Mouse (Mus musculus) forebrain, embryonic 10.5 days (tissue): ENCODE results near the gene Klhl35. TPM values are rescaled to one million over a fixed set of nuclear protein-coding genes. Genes with fewer than 3 reads are reported as not detected.
"Not testable (repeated sequence)": the region's sequence is repeated elsewhere in the genome, so short reads cannot be mapped to it uniquely, and the experiment has no call there.

Experiments
- DNase-seq: peaks from one replicate; pipeline ENCODE4 v3.0.0-alpha.2; 2017; ENCODE audit warnings: low spot score; ENCODE audit errors: extremely low spot score
- H3K27ac ChIP-seq: fragments of 300-500 bp; sonication (generic); 2 replicates; pipeline ENCODE4 v1.5.1; 2016; ENCODE audit warnings: mild to moderate bottlenecking
- H3K27me3 ChIP-seq: fragments of 300-500 bp; sonication (generic); 2 replicates; pipeline ENCODE4 v1.6.1; 2016; ENCODE audit warnings: mild to moderate bottlenecking; ENCODE audit not compliant: poor library complexity, severe bottlenecking
- H3K36me3 ChIP-seq: fragments of 300-500 bp; sonication (generic); replicated peaks from 2 replicates; pipeline ENCODE4 v1.6.1; 2016; ENCODE audit warnings: mild to moderate bottlenecking, moderate library complexity
- H3K4me1 ChIP-seq: fragments of 300-500 bp; sonication (generic); 2 replicates; pipeline ENCODE4 v1.6.1; 2016
- H3K4me3 ChIP-seq: fragments of 300-500 bp; sonication (generic); 2 replicates; pipeline ENCODE4 v1.5.1; 2016; ENCODE audit warnings: mild to moderate bottlenecking, moderate library complexity
- H3K9me3 ChIP-seq: fragments of 300-500 bp; sonication (generic); 2 replicates; pipeline ENCODE4 v1.6.1; 2016; ENCODE audit warnings: mild to moderate bottlenecking, moderate library complexity
- WGBS: fragments of 180-500 bp; shearing (Covaris S2); methylation state at CpG from one replicate; pipeline ENCODE4 v1.1.7; 2016; 5-methylcytosine and 5-hydroxymethylcytosine counted together
- polyA plus RNA-seq: library from polyadenylated mRNA; unstranded; fragments of >200 nt; fragmentation: Nextera tagmentation; extraction: Ambion mirVana; gene quantifications from 2 replicates; pipeline ENCODE4 v1.2.1, GENCODE M21; 2016

The Klhl35 gene
- polyA plus RNA-seq, 1 experiment from 2014 or later = 0.97 TPM

DNA sequence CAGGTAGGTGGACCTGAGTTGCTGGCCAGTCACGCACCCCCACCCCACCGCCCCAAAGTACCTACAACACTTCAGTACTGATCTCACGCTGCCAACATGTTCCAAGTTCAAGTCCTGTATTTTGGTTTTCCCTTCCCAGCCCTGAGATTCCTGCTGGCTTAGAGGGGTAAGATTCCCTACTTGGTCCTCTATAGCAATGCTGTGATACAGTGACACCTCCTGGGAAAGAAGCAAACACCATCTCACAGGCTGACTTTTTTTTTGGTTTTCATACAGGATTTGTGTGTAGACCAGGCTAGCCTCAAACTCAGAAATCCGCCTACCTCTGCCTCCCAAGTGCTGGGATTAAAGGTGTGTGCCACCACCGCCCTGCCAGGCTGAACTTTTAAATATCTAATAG is 11.4 kb downstream of the Klhl35 start:
- no peak for DNase-seq
- no peak overlapping the region for H3K4me3 ChIP-seq
- WGBS = 88% methylated on average over 5 of the region's 5 CpGs
- no peaks in the 10 kb centered on the region for H3K9me3 ChIP-seq
- H3K4me1 ChIP-seq = peaks cover 62% of the 10 kb centered on the region
- H3K27me3 ChIP-seq = no peaks in the 10 kb centered on the region
- no peak overlapping the region for H3K27ac ChIP-seq
- peaks cover 100% of the 10 kb centered on the region for H3K36me3 ChIP-seq

DNA sequence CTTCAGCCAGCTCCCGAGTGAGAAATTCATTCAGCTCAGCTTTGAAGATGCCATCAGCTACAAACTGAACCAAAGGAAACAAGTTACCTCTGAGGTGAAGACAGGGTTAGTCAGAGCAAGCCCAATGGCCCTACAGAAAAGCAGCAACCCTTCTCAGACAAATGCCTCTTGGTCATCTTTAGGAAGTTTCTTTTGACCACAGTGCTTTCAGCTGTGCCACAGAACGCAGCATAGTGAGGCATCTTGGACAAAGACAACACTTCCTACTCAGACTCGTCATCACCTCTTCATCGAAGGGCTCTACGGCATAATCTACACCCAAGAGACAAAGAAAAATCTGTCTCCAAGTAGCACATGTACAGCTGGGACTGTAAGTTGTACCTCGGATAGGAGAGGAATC is 16.8 kb downstream of the Klhl35 start:
- peaks cover 51% of the 10 kb centered on the region for H3K36me3 ChIP-seq
- H3K9me3 ChIP-seq = no peaks in the 10 kb centered on the region
- WGBS = 8% methylated on average over 6 of the region's 6 CpGs
- H3K4me3 ChIP-seq = peak overlapping the region; percentile 94
- H3K27me3 ChIP-seq = peaks cover 11% of the 10 kb centered on the region
- DNase-seq = no peak
- peak overlapping the region; percentile 98 for H3K27ac ChIP-seq
- H3K4me1 ChIP-seq = peaks cover 45% of the 10 kb centered on the region

DNA sequence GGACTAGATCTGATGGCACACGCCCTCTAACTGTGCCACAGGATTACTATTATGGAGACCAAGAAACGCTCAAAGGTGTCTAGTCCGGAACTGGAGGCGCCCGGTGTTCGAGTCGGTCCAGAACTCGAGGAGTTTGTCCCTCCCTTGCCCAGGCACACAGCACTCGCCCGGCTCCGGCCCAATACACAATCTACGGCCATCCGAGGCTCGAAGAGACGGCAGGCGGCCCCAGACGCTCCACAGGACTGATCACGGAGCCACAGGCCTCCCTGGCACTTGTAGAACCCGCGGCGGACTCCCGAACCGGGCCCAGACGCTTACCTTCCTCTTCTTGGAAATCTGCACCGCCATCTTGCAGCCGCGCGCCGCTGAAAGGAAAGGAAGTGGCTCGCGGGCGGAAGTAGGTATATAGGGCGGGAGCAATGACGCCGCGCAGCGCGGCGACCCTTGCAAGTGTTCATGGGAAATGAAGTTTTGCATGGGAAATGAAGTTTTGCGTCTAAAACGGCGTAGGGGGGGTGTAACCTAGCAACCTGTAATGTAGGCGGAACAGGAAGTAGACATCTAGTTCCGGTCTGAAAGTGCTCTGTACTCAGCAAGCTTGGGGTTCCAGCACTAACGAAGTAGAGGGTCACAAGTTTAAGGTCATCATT is 17.6 kb downstream of the Klhl35 start, which contains the start of gene Rps3:
Gene Rps3, minus strand, starts transcription at position 468 of the 653 bp plus-strand sequence.
- no peaks in the 10 kb centered on the region for H3K9me3 ChIP-seq
- peaks cover 43% of the 10 kb centered on the region for H3K36me3 ChIP-seq
- H3K4me3 ChIP-seq = peak within 1 kb of the TSS; percentile 94
- H3K27ac ChIP-seq = peak within 1 kb of the TSS; percentile 98
- WGBS = under 1% methylated on average over 45 of the region's 45 CpGs
- DNase-seq = peak; percentile 95
- peaks cover 11% of the 10 kb centered on the region for H3K27me3 ChIP-seq
- H3K4me1 ChIP-seq = peaks cover 45% of the 10 kb centered on the region

DNA sequence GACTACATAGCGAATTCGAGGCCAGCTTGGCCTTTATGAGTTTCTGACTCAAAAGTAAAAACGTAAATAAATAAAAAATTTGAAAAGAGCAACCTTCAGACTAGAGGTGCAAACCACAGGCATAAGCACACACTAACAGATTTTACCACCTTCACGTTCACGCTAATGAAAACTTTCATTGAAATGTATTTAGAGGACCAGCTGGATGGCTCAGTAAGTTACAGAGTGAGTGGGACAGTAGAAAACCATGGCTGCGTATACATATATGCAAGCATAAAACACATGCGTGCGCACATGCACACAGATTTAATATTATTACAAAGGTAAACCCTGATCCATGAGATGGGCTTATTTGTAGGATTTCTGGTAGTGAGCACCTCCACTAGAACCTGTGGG is 18.1 kb downstream of the Klhl35 start:
- peaks cover 44% of the 10 kb centered on the region for H3K4me1 ChIP-seq
- H3K27me3 ChIP-seq = peaks cover 11% of the 10 kb centered on the region
- H3K36me3 ChIP-seq = peaks cover 38% of the 10 kb centered on the region
- peak overlapping the region; percentile 94 for H3K4me3 ChIP-seq
- no peaks in the 10 kb centered on the region for H3K9me3 ChIP-seq
- WGBS = 45% methylated on average over 8 of the region's 8 CpGs
- DNase-seq = no peak
- peak overlapping the region; percentile 98; the same call in 1 of the 2 replicates for H3K27ac ChIP-seq

DNA sequence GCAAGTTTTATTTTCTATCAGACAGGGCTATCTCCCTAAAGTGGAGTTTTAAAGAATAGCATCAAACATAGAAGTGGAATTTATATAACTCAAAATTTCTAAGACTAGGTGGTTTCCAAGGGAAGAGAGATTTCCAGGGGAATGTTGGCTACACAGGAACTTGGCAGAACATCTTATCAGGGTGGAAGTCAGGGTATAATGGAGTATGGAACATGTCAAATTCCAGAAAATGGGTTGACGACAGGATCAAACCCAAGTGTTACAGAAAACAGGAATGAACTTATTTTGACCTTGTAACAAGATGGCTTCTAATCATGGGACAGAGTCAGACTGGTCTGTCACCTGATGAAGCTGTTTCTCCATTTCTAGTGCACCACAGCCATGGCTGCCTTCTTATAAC is 18.9 kb downstream of the Klhl35 start:
- Histone ChIP-seq H3K36me3 (peaks cover 30% of the 10 kb centered on the region), H3K4me3 (no peak overlapping the region), H3K9me3 (no peaks in the 10 kb centered on the region), H3K27ac (no peak overlapping the region), H3K4me1 (peaks cover 36% of the 10 kb centered on the region), H3K27me3 (peaks cover 11% of the 10 kb centered on the region)
- DNase-seq = no peak
- 81% methylated on average over 1 of the region's 1 CpGs for WGBS

DNA sequence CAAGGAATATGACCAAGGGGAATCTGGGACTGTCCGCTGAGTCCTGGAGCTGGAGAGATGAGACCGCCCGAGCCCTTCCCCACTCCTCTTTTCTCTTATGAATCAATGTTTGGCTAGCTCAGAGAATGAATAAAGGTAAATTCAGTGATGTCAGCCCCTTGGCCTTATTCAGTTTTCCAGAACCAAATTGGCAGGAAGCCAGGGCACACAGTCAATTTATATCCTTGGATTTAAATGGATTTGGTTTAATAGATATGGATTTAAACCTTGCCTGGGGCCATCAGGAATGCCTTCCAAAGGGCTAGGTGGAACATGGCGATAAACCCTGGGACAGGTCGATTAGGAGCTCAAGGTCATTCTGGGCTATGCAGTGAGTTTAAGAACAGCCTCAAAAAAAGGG is 23.9 kb downstream of the Klhl35 start:
- Histone ChIP-seq H3K36me3 (no peaks in the 10 kb centered on the region), H3K27ac (no peak overlapping the region), H3K27me3 (peaks cover 11% of the 10 kb centered on the region), H3K9me3 (peaks cover 3% of the 10 kb centered on the region; the same call in 1 of the 2 replicates), H3K4me1 (no peaks in the 10 kb centered on the region), H3K4me3 (no peak overlapping the region)
- no peak for DNase-seq
- 90% methylated on average over 5 of the region's 5 CpGs for WGBS

DNA sequence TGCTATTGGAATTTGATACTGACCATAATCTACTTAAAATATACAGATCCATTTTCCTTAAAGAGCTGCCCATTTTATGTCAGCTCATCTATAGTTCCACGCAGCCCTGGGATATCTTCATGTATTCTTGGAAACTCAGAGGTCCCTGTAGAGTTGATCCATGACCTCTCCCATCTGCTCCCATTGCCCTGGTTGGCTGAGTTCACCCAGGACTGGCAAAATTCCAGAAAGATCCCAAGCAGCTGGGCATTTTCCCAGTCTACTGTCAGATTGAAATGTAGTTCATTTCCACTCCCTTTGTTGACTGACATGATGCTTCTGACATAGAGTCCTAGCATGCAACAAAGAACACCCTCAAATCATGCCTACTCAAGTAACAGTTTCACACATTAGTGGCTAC is 33.3 kb downstream of the Klhl35 start:
- H3K4me3 ChIP-seq = no peak overlapping the region
- H3K9me3 ChIP-seq = no peaks in the 10 kb centered on the region
- 76% methylated on average over 1 of the region's 1 CpGs for WGBS
- no peaks in the 10 kb centered on the region for H3K36me3 ChIP-seq
- H3K27ac ChIP-seq = no peak overlapping the region
- no peaks in the 10 kb centered on the region for H3K27me3 ChIP-seq
- peaks cover 3% of the 10 kb centered on the region for H3K4me1 ChIP-seq
- DNase-seq = no peak

DNA sequence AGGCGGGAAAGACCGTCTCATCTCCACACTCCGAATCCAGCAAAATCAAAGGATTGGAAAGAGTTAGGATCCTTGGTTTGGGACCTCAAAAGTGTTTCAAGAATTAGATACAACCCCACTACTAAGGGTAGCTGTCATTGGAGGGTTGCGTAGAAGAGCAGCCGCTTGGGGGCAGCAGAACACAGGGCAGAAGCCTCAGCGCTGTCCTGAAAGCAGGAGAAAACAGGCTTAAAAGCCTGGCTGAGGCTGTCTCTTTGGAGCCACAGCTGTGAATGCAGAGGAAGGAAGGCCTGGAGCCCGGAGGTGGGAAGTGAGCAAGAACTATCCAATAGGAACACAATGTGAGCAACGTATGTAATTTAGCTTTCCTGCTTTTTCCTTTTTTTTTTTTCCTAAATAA is 34.4 kb downstream of the Klhl35 start:
- Histone ChIP-seq H3K27ac (no peak overlapping the region), H3K9me3 (no peaks in the 10 kb centered on the region), H3K27me3 (no peaks in the 10 kb centered on the region), H3K4me3 (no peak overlapping the region), H3K36me3 (no peaks in the 10 kb centered on the region), H3K4me1 (peaks cover 3% of the 10 kb centered on the region)
- peak; percentile 76 for DNase-seq
- 5% methylated on average over 8 of the region's 8 CpGs for WGBS

DNA sequence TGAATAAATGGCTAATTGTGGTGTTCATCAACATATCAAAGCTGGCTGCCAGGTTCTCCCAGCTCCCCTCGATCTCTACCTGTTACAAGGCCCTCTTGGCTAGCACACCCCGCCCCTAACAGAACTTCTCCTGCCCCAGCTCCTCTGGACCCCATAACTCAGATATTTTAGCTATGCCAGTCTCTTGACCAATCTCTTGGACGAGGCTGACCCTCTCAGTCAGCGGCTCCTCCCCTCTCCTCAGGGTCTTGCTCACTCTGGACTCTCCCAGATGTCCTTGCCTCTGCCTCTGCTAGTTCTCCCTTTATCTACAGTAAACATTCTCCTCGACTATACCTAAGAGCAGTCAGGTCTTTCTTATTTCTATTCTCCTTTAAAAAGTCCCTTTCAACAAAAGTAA is 34.9 kb downstream of the Klhl35 start:
- Histone ChIP-seq H3K9me3 (no peaks in the 10 kb centered on the region), H3K27ac (no peak overlapping the region), H3K27me3 (no peaks in the 10 kb centered on the region), H3K36me3 (no peaks in the 10 kb centered on the region), H3K4me1 (peaks cover 3% of the 10 kb centered on the region), H3K4me3 (no peak overlapping the region)
- DNase-seq = no peak
- WGBS = 36% methylated on average over 5 of the region's 5 CpGs

DNA sequence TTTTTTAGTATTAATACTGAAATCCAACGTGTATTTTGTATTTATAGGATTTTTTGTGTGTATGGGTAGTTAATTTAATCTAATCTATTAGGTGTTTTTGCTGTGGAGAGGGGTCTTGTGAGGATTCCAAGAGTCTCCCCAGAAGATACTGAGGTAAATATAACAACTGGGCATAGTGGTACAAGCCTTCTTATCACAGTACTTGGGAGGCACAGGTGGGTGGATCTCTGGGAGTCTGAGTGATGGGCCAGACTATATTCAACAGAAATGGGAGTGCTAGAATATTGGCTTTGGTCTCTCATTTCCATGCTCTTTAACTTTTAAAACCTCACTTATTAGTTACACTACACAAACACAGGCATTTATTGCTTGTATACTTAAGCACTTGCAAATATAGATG is 35.3 kb downstream of the Klhl35 start:
- no peak for DNase-seq
- Histone ChIP-seq H3K4me1 (peaks cover 3% of the 10 kb centered on the region), H3K27me3 (no peaks in the 10 kb centered on the region), H3K36me3 (no peaks in the 10 kb centered on the region), H3K4me3 (no peak overlapping the region), H3K27ac (no peak overlapping the region), H3K9me3 (no peaks in the 10 kb centered on the region)
- 52% methylated on average over 1 of the region's 1 CpGs for WGBS

DNA sequence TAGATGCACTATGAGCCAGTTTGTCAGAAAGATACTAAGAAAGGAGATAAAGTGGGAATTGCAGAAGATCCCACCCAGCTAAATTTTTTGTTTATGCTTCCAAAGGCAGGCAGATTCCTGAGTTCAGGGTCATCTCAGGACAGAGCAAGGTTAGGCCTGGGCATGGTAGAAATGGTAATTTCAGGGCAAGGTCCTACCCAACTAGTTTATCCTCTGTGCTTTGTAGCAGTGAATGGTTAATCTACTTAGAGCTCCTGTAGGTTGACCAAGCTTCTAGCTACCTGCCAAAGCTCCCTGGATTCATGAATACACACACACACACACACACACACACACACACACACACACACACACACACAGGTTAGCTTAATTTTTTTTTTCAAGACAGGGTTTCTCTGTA is 38.8 kb downstream of the Klhl35 start:
- no peaks in the 10 kb centered on the region; the same call in 1 of the 2 replicates for H3K27me3 ChIP-seq
- no peak overlapping the region for H3K27ac ChIP-seq
- no peaks in the 10 kb centered on the region for H3K9me3 ChIP-seq
- no peak overlapping the region for H3K4me3 ChIP-seq
- H3K36me3 ChIP-seq = no peaks in the 10 kb centered on the region
- DNase-seq = no peak
- peaks cover 3% of the 10 kb centered on the region for H3K4me1 ChIP-seq

DNA sequence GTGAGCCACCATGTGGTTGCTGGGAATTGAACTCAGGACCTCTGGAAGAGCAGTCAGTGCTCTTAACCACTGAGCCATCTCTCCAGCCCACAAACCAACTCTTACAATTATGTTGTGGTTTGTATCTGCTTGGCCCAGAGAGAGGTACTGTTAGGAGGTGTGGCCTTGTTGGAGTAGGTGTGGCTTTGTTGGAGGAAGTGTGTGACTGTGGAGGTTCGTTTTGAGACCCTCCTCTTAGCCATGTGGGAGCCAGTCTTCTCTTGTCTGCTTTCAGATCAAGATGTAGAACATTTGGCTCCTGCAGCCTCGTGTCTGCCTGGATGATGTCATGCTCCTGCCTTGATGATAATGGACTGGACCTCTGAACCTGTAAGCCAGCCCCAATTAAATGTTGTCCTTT is 42.4 kb downstream of the Klhl35 start:
- not testable (repeated sequence) for H3K36me3 ChIP-seq, H3K27me3 ChIP-seq, H3K4me3 ChIP-seq, H3K9me3 ChIP-seq, DNase-seq, H3K27ac ChIP-seq, H3K4me1 ChIP-seq
- 45% methylated on average over 2 of the region's 2 CpGs for WGBS

DNA sequence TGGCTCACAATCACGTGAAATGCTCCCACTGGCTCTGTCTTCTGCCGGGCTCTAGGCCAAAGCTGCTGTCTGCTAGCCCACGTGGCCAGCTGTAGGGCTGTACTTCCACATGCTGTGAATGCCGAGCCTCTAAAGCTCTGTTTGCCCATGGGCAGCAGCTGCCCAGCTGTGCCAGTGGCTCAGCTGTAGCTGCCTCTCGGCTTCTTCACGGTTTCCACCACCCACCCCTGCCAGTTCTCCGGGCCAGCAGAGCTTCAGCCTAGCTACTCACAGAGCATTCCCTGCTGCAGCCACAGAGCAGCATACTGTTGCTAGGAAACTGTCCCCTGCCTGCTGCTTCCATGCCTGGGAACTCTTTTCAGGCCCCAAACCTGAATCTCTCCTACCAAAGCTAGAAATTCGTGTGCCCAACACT is 44.3 kb downstream of the Klhl35 start:
- H3K27me3 ChIP-seq = no peaks in the 10 kb centered on the region; the same call in 1 of the 2 replicates
- H3K4me1 ChIP-seq = peaks cover 9% of the 10 kb centered on the region
- H3K36me3 ChIP-seq = no peaks in the 10 kb centered on the region
- H3K9me3 ChIP-seq = no peaks in the 10 kb centered on the region
- peak overlapping the region; percentile 68 for H3K27ac ChIP-seq
- peak overlapping the region; percentile 22; the same call in 1 of the 2 replicates for H3K4me3 ChIP-seq
- DNase-seq = peak; percentile 21
- WGBS = 12% methylated on average over 8 of the region's 8 CpGs
